Mouse (Mus musculus): ENCODE data around the gene Crtam.

- TF ChIP-seq POLR2A (IDR thresholded peaks at IDR 0.05; ENCODE audit: extremely low read depth, insufficient read depth, low read length) (no peak), CTCF (IDR thresholded peaks at IDR 0.05; ENCODE audit: low read depth, low read length) (no peak)
These were observed 16.1 kb upstream of the Crtam start for GRCm38 (mm10) chr9:41020486-41020885.
